Mouse (Mus musculus): ENCODE measurements around the gene Stx6.

GRCm38 (mm10) chr1:155207859-155208258 is 49.3 kb downstream of the Stx6 start:
- no peak for TF ChIP-seq POLR2A (IDR thresholded peaks at IDR 0.05; ENCODE audit: insufficient read depth, low read depth, low read length)
- no peak for TF ChIP-seq CTCF (IDR thresholded peaks at IDR 0.05; ENCODE audit: insufficient read depth, low read depth, low read length)
